Mouse (Mus musculus) CH12.LX (cell line): ENCODE results near the gene Tmem147. TPM values are rescaled to one million over a fixed set of nuclear protein-coding genes. Genes with fewer than 3 reads are reported as not detected.

Source experiments
- polyA plus RNA-seq: library from polyadenylated mRNA; unstranded; fragments of >175 nt; gene quantifications from 2 replicates; pipeline ENCODE4 v1.2.1, GENCODE M21; 2012; ENCODE audit warnings: low read depth; ENCODE audit not compliant: insufficient read length
- total RNA-seq, 2 experiments: library from RNA; depleted of rRNA; stranded (reverse); fragments of 300-350 nt in 1 of 2; fragments of >200 nt in 1 of 2; gene quantifications; 2 replicates each; pipeline ENCODE4 v1.2.3; 2012 to 2014

The Tmem147 gene
- total and polyA plus RNA-seq, 3 experiments = 137 to 152 (median 149) TPM

Other genes starting within 250 kb of the Tmem147 start
Only the 20 nearest of the 33 such genes appear.
- gene Psenen, start 165.9 kb downstream of the Tmem147 start, total RNA-seq (2012; rRNA removed) = 55.2 and 59.2 TPM in 2 replicates
- 83.6 and 92.7 TPM in 2 replicates for gene Psenen, start 165.9 kb downstream of the Tmem147 start, total RNA-seq (2014; rRNA removed)
- 101 and 121 TPM in 2 replicates for gene Psenen, start 165.9 kb downstream of the Tmem147 start, polyA plus RNA-seq
- 0.92 and 1.3 TPM in 2 replicates for gene Igflr1, start 164.1 kb downstream of the Tmem147 start, total RNA-seq (2012; rRNA removed)
- not detected in 2 replicates for gene Igflr1, start 164.1 kb downstream of the Tmem147 start, total RNA-seq (2014; rRNA removed)
- gene Igflr1, start 164.1 kb downstream of the Tmem147 start, polyA plus RNA-seq = 0.65 TPM in 1 of 2 replicates, not detected in the other
- 17.2 and 18.3 TPM in 2 replicates for gene Kmt2b, start 140.8 kb downstream of the Tmem147 start, total RNA-seq (2012; rRNA removed)
- 4.8 and 8.4 TPM in 2 replicates for gene Kmt2b, start 140.8 kb downstream of the Tmem147 start, total RNA-seq (2014; rRNA removed)
- 31.0 and 32.8 TPM in 2 replicates for gene Kmt2b, start 140.8 kb downstream of the Tmem147 start, polyA plus RNA-seq
- 183 TPM in 2 replicates for gene Zbtb32, start 130.6 kb downstream of the Tmem147 start, total RNA-seq (2012; rRNA removed)
- gene Zbtb32, start 130.6 kb downstream of the Tmem147 start, total RNA-seq (2014; rRNA removed) = 156 and 173 TPM in 2 replicates
- 171 and 178 TPM in 2 replicates for gene Zbtb32, start 130.6 kb downstream of the Tmem147 start, polyA plus RNA-seq
- gene Upk1a, start 116.7 kb downstream of the Tmem147 start, total RNA-seq (2012; rRNA removed) = 6.5 and 10.9 TPM in 2 replicates
- gene Upk1a, start 116.7 kb downstream of the Tmem147 start, total RNA-seq (2014; rRNA removed) = 0.47 and 0.49 TPM in 2 replicates
- 1.8 and 2.3 TPM in 2 replicates for gene Upk1a, start 116.7 kb downstream of the Tmem147 start, polyA plus RNA-seq
- 432 and 456 TPM in 2 replicates for gene Cox6b1, start 103.4 kb downstream of the Tmem147 start, total RNA-seq (2012; rRNA removed)
- gene Cox6b1, start 103.4 kb downstream of the Tmem147 start, total RNA-seq (2014; rRNA removed) = 776 and 802 TPM in 2 replicates
- 581 and 625 TPM in 2 replicates for gene Cox6b1, start 103.4 kb downstream of the Tmem147 start, polyA plus RNA-seq
- gene Etv2, start 93.7 kb downstream of the Tmem147 start, total RNA-seq (2012; rRNA removed) = not detected in 2 replicates
- gene Etv2, start 93.7 kb downstream of the Tmem147 start, total RNA-seq (2014; rRNA removed) = not detected in 2 replicates
- not detected in 2 replicates for gene Etv2, start 93.7 kb downstream of the Tmem147 start, polyA plus RNA-seq
- 109 and 121 TPM in 2 replicates for gene Rbm42, start 79.2 kb downstream of the Tmem147 start, total RNA-seq (2012; rRNA removed)
- gene Rbm42, start 79.2 kb downstream of the Tmem147 start, total RNA-seq (2014; rRNA removed) = 65.3 and 67.2 TPM in 2 replicates
- gene Rbm42, start 79.2 kb downstream of the Tmem147 start, polyA plus RNA-seq = 104 and 105 TPM in 2 replicates
- gene Haus5, start 64.5 kb downstream of the Tmem147 start, total RNA-seq (2012; rRNA removed) = 45.6 and 47.7 TPM in 2 replicates
- 32.3 and 38.5 TPM in 2 replicates for gene Haus5, start 64.5 kb downstream of the Tmem147 start, total RNA-seq (2014; rRNA removed)
- gene Haus5, start 64.5 kb downstream of the Tmem147 start, polyA plus RNA-seq = 50.9 and 52.8 TPM in 2 replicates
- not detected in 2 replicates for gene Pmis2, start 57.9 kb downstream of the Tmem147 start, total RNA-seq (2012; rRNA removed)
- gene Pmis2, start 57.9 kb downstream of the Tmem147 start, total RNA-seq (2014; rRNA removed) = not detected in 2 replicates
- not detected in 2 replicates for gene Pmis2, start 57.9 kb downstream of the Tmem147 start, polyA plus RNA-seq
- gene 2200002J24Rik, start 30.6 kb downstream of the Tmem147 start, total RNA-seq (2012; rRNA removed) = 2.4 and 4.0 TPM in 2 replicates
- gene 2200002J24Rik, start 30.6 kb downstream of the Tmem147 start, total RNA-seq (2014; rRNA removed) = 3.0 and 6.6 TPM in 2 replicates
- gene 2200002J24Rik, start 30.6 kb downstream of the Tmem147 start, polyA plus RNA-seq = 2.9 and 3.5 TPM in 2 replicates
- 0.13 TPM in 1 of 2 replicates, not detected in the other for gene Atp4a, start 17.3 kb downstream of the Tmem147 start, total RNA-seq (2012; rRNA removed)
- 0.14 and 0.67 TPM in 2 replicates for gene Atp4a, start 17.3 kb downstream of the Tmem147 start, total RNA-seq (2014; rRNA removed)
- gene Atp4a, start 17.3 kb downstream of the Tmem147 start, polyA plus RNA-seq = 0.33 TPM in 1 of 2 replicates, not detected in the other
- gene Gapdhs, start 14.1 kb upstream of the Tmem147 start, total RNA-seq (2012; rRNA removed) = 0.42 and 0.89 TPM in 2 replicates
- not detected in 2 replicates for gene Gapdhs, start 14.1 kb upstream of the Tmem147 start, total RNA-seq (2014; rRNA removed)
- gene Gapdhs, start 14.1 kb upstream of the Tmem147 start, polyA plus RNA-seq = 1.7 and 2.9 TPM in 2 replicates
- gene Sbsn, start 21.9 kb upstream of the Tmem147 start, total RNA-seq (2012; rRNA removed) = 0.59 and 0.76 TPM in 2 replicates
- 0.30 TPM in 1 of 2 replicates, not detected in the other for gene Sbsn, start 21.9 kb upstream of the Tmem147 start, total RNA-seq (2014; rRNA removed)
- gene Sbsn, start 21.9 kb upstream of the Tmem147 start, polyA plus RNA-seq = 0.69 and 1.1 TPM in 2 replicates
- gene Dmkn, start 34.2 kb upstream of the Tmem147 start, total RNA-seq (2012; rRNA removed) = not detected in 2 replicates
- not detected in 2 replicates for gene Dmkn, start 34.2 kb upstream of the Tmem147 start, total RNA-seq (2014; rRNA removed)
- gene Dmkn, start 34.2 kb upstream of the Tmem147 start, polyA plus RNA-seq = not detected in 2 replicates
- gene Krtdap, start 58.4 kb upstream of the Tmem147 start, total RNA-seq (2012; rRNA removed) = not detected in 2 replicates
- not detected in 2 replicates for gene Krtdap, start 58.4 kb upstream of the Tmem147 start, total RNA-seq (2014; rRNA removed)
- gene Krtdap, start 58.4 kb upstream of the Tmem147 start, polyA plus RNA-seq = not detected in 2 replicates
- gene Ffar2, start 94.2 kb upstream of the Tmem147 start, total RNA-seq (2012; rRNA removed) = 0.08 TPM in 1 of 2 replicates, not detected in the other
- gene Ffar2, start 94.2 kb upstream of the Tmem147 start, total RNA-seq (2014; rRNA removed) = not detected in 2 replicates
- 0.51 and 0.52 TPM in 2 replicates for gene Ffar2, start 94.2 kb upstream of the Tmem147 start, polyA plus RNA-seq
- gene Ffar3, start 126.6 kb upstream of the Tmem147 start, total RNA-seq (2012; rRNA removed) = not detected in 2 replicates
- gene Ffar3, start 126.6 kb upstream of the Tmem147 start, total RNA-seq (2014; rRNA removed) = not detected in 2 replicates
- gene Ffar3, start 126.6 kb upstream of the Tmem147 start, polyA plus RNA-seq = not detected in 2 replicates
- 0.34 and 0.42 TPM in 2 replicates for gene Ffar1, start 132.0 kb upstream of the Tmem147 start, total RNA-seq (2012; rRNA removed)
- gene Ffar1, start 132.0 kb upstream of the Tmem147 start, total RNA-seq (2014; rRNA removed) = 1.2 and 1.4 TPM in 2 replicates
- 14.3 and 17.2 TPM in 2 replicates for gene Ffar1, start 132.0 kb upstream of the Tmem147 start, polyA plus RNA-seq
- 41.7 and 42.3 TPM in 2 replicates for gene Cd22, start 150.8 kb upstream of the Tmem147 start, total RNA-seq (2012; rRNA removed)
- 81.5 and 90.6 TPM in 2 replicates for gene Cd22, start 150.8 kb upstream of the Tmem147 start, total RNA-seq (2014; rRNA removed)
- 180 and 190 TPM in 2 replicates for gene Cd22, start 150.8 kb upstream of the Tmem147 start, polyA plus RNA-seq